Mouse (Mus musculus) mature B cell (primary cell): ENCODE measurements around the gene Ankrd65.
"Not testable (repeated sequence)": the region's sequence is repeated elsewhere in the genome, so short reads cannot be mapped to it uniquely, and the experiment has no call there.

Experiments used
- in situ Hi-C: fragments of 300-500 bp; cut with MboI; formaldehyde crosslinking; loops from 2 replicates; pipeline ENCODE4 v1.14.3; 2019

Ankrd65 gene

DNA sequence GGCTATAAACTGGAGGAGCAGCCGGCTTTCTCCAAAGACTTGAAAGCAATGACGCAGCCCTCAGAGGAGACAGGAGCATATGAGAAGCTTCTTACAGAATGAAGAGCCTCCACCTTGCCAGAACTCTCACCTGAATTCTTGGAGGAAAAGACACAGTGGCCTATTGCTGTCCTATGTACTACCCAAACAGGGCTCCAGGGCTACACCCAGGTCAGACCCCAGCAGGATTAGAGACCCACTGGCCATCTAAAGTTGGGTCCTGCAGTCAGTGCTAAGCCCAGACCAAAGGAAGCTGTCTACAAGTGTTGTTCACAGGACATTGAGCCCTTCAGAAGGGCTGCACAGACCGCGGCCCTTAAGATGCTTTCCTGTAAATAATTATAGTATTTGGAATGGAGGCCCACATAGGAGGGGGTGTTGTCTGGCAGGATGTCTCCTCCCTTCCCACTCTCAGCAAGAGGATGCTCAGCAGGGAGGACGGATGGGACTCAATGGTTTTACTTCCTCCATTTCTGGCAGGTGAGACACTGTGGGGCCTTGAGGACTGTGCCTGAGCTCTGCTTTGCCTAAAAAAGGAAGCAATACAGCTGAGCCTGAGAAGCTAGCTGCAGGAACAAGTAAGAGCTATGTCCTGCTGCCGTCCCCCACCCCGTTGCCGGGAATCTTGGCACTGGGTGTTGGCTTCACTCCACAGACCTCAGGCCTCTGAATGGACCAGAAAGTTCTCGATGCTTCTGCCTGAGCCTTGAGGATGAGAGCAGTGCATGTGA is 15.1 kb upstream of the Ankrd65 start:
- in situ Hi-C loops: no loop called here

DNA sequence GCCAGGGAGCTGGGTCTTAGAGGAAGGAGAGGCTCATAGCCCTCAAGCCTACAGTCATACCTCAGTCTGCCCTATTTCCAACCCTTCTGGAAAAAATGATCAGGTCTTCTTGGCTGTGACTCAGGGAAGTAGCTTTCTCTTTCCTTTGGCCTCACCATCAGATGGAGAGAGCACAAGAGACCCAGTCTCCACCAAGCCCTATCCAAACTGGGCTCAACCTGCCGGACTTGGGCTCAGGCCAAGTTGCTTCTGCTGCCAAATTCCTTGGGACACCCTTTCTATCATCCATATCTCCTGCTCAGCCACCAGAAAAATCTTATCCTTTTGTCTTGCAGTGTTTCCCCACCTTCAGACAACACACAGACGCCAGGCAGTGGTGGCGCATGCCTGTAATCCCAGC is 14.4 kb upstream of the Ankrd65 start:
- in situ Hi-C loops: no loop called here

DNA sequence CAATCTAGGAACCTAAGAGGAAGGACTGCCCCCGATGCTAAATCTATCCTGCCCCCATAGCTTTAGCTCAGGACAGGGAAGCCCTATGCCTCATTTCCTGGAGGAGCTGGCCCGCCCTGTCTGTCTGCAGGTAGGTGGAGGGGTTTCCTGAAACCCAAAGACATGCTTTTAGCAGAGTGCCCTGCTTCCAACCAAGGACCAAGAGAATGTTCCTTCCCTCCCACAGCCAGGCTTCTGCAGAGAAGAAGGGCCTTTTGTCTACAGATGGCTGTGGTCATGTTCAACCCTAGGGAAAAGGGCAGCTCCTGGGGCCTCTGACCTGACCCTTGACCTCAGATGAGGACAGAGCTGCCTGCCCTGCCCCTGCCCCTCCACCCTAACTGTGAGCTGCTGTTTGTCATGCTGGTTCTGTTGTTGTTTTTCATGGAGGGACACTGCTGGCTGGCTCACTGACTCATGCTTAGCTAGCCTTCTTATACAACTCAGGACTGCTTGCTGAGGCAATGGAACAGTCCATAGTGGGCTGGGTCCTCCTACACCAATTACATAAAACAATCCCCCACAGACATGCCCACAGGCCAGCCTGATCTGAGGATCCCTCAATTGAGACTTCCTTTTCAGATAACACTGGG is 13.4 kb upstream of the Ankrd65 start:
- in situ Hi-C loops: no loop called here

DNA sequence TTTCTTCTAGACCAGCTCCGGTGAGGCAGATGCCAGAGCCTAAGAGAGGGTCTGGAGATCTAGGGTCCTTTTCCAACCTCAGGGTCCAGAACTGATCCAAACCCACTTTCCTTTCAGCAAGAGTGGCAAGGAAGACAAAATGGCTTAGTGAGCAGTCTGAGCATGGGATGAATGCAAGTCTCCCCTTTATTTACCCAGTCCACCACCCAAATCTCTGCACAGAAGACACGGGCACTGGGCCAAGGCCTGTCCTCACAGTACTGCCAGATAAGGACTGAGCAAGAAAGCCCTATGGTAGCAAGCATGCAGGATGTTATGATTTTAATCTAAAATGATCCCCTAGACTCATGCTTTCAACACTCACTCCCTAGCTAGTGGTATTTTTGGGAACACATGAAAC is 12.4 kb upstream of the Ankrd65 start:
- in situ Hi-C loops: no loop called here

DNA sequence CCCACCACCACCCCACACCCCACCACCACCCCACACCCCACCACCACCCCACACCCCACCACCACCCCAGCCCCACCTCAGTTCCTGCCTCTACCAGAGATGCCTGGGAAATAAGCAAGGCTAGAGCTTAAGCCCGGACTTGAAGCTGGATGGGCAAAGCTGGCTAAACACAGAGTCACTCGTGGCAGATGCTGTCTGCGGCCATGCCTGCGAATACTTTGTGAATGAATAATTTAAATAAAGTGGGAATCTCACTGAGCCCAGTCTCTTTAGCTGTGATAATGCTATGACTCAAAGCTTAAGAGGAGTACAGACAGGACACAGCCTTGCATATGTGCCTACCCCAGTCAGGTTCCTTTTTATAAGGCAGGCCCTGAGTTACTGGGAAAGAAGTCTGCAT is 10.7 kb upstream of the Ankrd65 start:
- in situ Hi-C loops: no loop called here

DNA sequence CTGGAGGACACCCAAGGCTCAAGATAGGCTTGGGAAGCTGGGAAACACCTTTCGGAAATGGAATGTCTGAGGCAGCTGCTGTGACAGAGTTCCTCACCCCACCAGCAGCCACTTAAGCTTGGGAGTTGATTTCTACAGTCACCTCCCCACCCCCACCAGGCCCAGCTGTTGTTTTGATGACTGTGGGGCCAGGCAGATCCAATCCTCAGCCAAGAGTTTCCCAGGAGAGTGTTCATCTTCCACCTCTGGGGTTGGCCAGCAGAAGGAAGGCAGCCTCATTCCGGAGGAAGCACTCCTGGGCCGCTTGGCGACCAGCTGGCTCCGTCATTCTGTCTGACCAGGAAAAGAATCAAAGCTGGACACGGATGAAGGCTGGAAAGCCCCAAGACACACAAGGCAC is 9.3 kb upstream of the Ankrd65 start:
- in situ Hi-C loops: no loop called here

DNA sequence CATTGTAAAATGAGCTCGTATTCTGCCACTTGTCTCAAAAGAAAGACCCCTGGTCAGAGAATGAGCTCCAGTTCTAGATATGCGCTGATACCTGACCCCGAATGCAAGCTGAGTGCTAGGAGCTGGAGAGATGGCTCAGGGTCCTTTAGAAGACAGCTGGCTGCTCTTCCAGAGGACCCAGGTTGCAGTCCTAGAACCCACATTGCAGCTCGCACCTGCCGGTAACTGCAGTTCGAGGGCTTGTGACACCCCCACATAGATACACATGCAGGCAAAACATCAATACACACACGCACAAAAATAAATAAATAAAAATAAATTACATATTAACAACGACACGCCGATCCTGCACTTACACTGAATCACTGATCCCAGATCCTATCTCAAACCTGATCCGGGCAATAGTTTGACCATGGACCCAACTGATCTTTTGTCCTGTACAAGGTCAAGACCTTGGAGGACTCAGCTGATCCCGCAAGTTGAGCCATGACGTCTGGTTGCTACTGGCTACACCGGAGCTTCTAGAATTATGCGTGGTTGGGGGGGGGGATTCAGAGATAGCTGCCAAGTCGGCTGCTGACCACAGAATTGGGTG is 6.7 kb upstream of the Ankrd65 start:
- in situ Hi-C loops: no loop called here

DNA sequence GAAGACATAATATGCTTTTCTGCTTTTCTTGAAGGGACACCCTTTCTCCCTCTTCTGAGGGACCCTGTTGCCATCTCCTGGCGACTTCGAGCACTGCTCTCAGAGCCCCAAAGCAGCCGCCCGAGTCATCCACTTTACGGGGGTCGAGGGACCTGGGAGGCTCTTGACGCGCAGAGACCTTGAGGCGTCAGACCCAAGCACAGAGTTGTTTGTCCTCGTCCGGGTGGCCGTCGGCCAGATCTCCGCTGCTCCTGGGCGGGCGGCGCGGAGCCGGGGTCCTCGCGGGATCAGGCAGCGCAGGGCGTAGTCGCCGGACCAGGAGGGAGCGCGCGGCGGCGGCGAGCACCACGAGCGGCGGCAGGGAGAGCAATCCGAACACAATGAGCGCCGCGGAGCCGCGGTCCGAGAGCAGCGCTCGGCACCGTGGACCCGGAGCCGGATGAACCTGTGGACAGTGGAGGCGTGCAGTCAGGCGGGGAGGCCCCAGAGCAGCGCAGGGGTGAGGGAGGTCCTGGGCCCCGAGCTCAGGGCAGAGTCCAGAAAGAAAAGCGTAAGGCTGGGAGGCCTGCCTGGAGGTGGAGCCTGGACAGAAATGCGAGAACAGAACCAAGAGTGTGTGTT is 6.0 kb upstream of the Ankrd65 start:
- in situ Hi-C loops: no loop called here

DNA sequence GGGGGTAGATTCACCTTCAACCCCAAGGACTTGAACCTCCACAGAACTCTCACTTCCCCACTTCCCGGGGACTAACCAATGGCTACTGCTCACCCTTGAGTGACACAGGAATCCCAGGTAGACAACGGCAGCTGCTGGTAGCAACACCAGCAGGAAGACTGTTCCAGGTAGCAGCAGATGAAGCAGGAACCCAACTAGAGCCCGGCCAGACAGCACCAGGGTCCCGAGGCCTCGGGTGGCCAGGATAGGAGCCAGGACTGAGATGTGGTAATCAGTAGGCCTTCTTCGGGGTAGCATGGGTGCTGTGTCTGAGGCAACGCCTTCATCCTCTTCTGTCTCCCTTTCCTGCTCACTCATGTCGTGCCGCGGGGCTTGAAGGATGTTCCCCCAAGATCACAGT is 5.0 kb upstream of the Ankrd65 start:
- in situ Hi-C loops: no loop called here

DNA sequence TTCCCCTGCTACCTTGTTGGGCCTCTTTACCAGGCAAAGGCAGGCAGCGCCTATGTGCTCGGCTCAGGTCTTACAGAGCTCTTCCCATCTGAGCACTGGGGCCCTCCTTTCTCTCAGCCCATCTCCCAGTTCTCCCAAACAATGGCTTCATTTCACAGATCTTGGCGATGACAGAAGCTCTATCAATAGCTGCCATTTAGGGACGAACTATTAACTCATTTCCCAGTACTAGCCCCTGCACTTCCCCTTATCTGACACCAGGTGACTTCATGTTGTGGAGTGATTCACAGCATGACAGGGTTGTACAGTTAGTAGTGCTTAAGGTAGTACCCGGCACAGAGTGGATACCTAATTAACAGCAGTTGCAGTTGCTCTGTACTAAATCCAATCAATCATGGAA is 4.4 kb upstream of the Ankrd65 start, which contains the start of gene Tmem88b:
Gene Tmem88b (minus strand): TSS at position 56 of the 400 bp plus-strand sequence.
- in situ Hi-C loops: no loop called here

DNA sequence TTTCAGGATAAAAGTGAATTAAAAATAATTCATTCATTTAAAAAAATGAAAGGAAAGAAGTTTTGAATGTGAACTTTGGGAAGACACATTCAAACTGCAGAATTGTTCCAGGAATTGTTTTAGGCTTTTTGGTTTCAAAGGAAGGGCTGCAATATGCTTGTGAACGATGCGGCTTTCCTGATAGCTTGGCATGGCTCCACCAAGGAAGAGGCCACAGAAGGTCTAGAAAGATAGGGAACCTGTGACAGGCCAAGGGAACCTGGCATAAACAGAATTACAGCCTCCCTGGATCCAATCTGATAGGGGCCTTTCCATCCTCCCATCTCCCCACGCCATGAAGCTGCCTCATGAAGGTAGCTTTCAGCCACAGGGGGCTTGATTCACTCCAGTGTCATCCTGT is 1.9 kb upstream of the Ankrd65 start:
- in situ Hi-C loops: no loop called here

DNA sequence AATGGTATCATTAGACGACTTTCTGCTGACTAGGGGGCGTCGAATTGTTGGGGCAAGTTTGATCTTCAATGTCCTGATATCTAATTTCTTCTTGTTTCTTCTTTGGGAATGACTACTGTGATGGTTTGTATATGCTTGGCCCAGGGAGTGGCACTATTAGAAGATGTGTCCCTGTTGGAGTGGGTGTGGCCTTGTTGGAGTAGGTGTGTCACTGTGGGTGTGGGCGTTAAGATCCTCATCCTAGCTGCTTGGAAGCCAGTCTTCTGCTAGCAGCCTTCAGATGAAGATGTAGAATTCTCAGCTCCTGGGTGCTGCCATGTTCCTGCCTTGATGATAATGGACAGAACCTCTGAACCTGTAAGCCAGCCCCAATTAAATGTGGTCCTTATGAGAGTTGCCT is 1.4 kb upstream of the Ankrd65 start:
- in situ Hi-C loops: not testable (repeated sequence)

DNA sequence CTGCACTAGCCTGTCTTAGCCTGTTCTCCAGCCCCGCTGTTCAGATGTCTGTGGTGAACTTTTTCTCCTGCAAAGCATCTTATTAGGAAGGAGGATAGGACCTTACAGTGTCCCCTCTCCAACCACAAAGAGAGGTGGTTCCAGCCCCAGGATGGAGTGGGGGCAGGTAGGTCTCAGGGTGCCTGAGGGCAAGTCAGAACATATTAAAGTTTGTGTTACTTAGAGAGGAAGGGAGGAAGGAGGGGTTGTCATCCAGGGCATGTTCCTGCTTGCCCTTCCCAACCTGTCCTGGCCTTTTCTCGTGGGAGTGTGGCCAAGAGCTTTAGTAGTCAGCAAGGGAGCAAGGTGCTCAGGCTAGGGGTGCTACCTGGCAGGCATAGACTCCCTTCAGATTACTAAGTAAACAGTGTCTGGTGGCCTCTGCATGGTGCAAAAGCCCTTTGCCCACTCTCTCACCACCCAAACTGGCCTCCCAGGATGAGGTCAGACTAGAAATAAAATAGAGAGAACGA is 467 bp downstream of the Ankrd65 start:
- in situ Hi-C loops: no loop called here

DNA sequence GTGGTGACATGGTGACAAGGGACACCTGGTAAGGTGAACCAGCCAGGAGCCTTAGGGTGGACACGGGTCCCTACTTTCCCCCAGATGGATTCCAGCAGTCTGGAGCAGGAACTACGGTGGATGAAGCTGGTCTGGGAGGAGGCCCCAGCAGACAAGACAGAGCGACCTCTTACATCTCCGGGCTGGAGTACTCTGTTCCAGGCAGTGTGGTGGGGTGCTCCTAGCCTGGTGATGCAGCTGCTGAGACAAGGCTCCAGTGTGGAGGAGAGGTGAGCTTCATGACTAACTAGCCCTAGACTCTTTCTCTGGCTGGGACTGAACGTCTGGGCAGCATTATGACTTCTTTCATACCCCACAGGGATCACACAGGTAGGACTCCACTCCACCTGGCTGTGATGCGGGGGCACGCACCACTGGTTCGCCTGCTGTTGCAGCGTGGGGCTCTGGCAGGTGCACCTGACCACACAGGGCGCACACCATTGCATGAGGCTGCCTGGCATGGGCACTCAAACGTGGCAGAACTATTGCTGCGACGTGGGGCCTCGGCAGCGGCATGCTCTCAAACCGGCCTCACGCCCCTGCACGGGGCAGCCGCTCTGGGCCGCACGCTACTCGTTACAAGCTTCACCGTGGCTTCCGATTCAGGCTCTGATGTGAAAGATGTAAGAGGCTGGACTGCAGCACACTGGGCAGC is 1.1 kb downstream of the Ankrd65 start:
- in situ Hi-C loops: no loop called here

DNA sequence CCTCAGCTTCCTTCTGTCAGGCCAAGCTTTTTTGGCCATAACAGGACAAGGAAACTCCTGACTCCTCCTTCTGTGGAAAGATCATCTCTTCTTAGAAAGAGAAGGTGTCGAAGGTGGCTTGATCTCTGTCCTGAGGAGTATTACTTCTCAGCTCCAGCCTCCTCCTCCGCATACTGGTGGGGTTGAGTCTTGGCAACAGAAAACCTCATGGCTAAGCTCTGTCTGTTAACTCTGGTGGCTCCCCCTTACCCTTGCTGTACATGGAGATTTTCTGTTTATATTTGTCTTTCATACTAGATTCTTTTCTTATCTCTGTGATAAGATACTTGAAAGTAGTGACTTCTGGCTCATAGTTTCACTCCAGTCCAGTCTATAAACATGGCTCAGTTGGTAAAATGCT is 3.5 kb downstream of the Ankrd65 start:
- in situ Hi-C loops: no loop called here

DNA sequence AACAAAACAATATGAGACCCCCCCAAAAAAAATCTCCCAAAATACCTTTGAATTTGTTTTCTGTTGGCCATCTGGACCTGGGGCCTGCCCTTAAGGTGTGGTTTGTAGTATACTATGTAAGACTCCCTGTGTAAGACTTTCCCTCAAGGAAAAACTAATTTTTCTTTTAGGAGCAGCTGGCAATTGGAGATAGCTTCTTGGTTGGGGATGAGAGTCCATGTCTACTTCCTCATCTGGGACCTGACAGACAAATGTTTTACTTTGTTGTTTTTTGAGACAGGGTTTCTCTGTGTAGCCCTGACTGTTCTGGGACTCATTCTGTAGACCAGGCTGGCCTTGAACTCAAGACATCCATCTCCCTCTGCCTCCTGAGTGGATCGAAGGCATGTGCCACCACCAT is 11.8 kb downstream of the Ankrd65 start:
- in situ Hi-C loops: no loop called here

DNA sequence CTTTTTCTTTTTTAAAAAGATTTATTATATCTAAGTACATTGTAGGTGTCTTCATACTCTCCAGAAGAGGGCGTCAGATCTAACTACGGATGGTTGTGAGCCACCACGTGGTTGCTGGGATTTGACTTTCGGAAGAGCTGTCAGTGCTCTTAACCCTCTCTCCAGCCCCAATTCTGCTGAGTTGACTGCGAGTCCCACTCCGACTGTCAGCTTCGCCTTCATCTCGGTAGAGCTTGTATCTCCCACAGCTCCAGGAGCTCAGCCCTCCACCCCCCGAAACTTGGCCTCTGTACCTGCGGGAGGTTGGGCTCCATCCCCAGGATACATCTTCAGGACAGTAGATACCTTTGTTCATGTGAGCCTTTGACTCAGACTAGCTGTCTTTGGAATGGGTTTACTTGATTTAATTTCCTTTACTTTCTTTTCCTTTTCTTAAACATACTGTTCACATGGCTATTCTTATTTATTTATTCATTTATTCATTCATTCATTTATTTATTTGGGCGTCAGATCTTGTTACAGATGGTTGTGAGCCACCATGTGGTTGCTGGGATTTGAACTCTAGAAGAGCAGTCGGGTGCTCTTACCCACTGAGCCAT is 12.6 kb downstream of the Ankrd65 start, which contains the start of gene Mrpl20:
Gene Mrpl20 (plus strand): TSS at position 138 of the 599 bp plus-strand sequence.
- in situ Hi-C loops: no loop called here

DNA sequence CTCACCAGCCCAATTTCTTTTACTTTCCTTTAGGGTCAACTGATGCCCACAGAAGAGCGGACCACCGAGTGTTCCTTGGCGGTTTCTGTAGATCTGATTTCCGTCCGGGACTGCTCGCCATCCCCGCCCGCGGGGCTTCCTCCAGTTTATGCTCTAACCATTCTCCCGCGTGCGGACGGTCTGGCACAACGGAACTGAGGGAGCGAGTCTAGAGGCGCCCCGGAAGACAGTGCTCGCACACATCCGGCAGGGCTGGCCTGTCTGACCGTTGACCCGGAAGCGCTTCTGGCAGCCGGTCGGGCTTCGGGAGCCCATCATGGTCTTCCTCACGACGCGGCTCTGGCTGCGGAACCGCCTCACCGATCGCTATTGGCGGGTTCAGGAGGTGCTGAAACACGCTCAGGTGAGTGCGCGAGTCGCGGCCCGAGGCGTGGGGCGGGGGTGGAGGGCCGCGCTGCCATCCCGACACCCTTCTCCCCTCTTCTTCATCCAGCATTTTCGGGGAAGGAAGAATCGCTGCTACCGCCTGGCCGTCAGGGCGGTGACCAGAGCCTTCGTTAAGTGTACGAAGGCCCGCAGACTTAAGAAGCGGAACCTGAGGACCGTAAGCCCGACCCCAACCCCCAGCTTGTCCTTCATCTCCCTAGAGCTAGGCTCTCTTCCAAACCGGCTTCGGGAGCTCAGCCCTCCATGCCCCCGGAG is 13.3 kb downstream of the Ankrd65 start:
- in situ Hi-C loops: no loop called here

DNA sequence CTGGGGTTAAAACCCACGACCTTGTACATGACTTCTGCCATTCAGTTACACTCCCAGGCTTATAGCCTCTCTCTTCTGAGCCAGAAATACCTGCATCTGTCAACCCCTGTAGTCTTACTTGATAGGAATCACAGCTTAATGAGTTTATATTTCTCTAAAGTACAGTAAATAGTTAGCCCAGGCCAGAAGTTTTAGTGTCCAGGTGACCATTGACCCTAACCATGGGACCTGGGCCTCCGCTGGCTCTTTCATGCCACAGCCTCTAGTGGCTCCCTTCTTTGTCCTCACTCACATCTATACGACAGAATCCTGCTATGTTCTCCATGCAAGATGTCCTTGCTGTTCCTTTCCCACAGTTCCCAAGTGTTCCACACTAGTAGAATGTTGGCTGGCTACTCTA is 17.6 kb downstream of the Ankrd65 start:
- in situ Hi-C loops: no loop called here

DNA sequence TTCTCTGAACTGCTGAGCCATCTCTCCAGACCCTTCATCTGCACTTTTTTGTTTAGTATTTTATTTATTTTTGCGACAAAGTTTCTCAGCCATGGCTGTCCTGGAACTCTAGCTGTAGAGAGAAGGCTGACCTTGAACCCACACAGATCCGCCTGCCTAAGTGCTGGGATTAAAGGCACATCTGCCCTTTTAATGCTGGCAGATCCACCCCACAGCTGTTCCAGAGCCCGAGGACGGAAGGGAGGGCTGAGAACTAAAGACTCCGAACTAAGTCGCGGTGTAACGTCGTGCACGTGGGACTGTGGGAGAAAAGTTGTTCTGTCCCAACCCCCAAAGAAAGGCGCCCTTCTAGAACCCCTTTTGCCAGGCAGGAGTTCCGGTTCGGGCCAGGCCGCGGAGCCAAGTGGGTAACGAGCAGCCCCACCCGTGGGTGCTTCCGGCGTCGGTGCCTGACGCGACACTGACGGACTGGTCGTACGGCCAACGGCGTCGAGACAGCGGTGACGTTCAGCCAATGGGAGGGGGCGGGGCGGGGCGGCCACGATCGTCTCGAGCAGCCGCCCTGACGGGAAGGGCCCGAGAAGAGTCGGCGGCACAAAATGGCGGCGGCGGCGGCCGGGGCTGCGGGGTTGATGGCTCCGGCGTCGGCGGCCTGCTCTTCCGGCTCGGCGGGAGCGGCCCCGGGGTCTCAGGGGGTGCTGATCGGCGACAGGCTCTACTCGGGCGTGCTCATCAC is 21.9 kb downstream of the Ankrd65 start, which contains the start of gene Ccnl2:
Gene Ccnl2 (plus strand): TSS at position 561 of the 736 bp plus-strand sequence.
- in situ Hi-C loops: no loop called here
